Mouse (Mus musculus): ENCODE data around the gene Gm17087.

The Gm17087 gene

GRCm38 (mm10) chr17:8546366-8546765 is 20.4 kb downstream of the Gm17087 start:
- DNase-seq (ENCODE audit: low read depth, low spot score) = peak; percentile 21

- DNase-seq (ENCODE audit: low read depth, low spot score) = peak; percentile 77
Measured at GRCm38 (mm10) chr17:8541974-8542538, 24.7 kb downstream of the Gm17087 start.

GRCm38 (mm10) chr17:8538102-8538501 is 28.6 kb downstream of the Gm17087 start:
- peak; percentile 61 for DNase-seq (ENCODE audit: low read depth, low spot score)

- DNase-seq (ENCODE audit: low read depth, low spot score) = no peak
Measured at GRCm38 (mm10) chr17:8536522-8536921, 30.2 kb downstream of the Gm17087 start.

GRCm38 (mm10) chr17:8533828-8534227 is 32.9 kb downstream of the Gm17087 start:
- DNase-seq (ENCODE audit: low read depth, low spot score) = peak; percentile 80

- no peak for DNase-seq (ENCODE audit: low read depth, low spot score)
Measured at GRCm38 (mm10) chr17:8532609-8533008, 34.1 kb downstream of the Gm17087 start.

GRCm38 (mm10) chr17:8528641-8529040 is 38.1 kb downstream of the Gm17087 start:
- DNase-seq (ENCODE audit: low read depth, low spot score) = no peak

- DNase-seq (ENCODE audit: low read depth, low spot score) = no peak
Measured at GRCm38 (mm10) chr17:8526815-8527261, 39.9 kb downstream of the Gm17087 start.

GRCm38 (mm10) chr17:8525971-8526740 is 40.6 kb downstream of the Gm17087 start:
- DNase-seq (ENCODE audit: low read depth, low spot score) = peak; percentile 49

- peak; percentile 16 for DNase-seq (ENCODE audit: low read depth, low spot score)
Measured at GRCm38 (mm10) chr17:8525225-8525721, 41.5 kb downstream of the Gm17087 start, which contains the start of gene Pde10a. Gene Pde10a, plus strand, starts transcription at chr17:8525372.

GRCm38 (mm10) chr17:8524387-8525165 is 42.2 kb downstream of the Gm17087 start:
- DNase-seq (ENCODE audit: low read depth, low spot score) = peak; percentile 51

- no peak for DNase-seq (ENCODE audit: low read depth, low spot score)
Measured at GRCm38 (mm10) chr17:8523986-8524385, 42.8 kb downstream of the Gm17087 start.

- DNase-seq (ENCODE audit: low read depth, low spot score) = no peak
Measured at GRCm38 (mm10) chr17:8516006-8516405, 50.7 kb downstream of the Gm17087 start.
